Mouse (Mus musculus): ENCODE data around the gene Foxp1. TPM values are rescaled to one million over a fixed set of nuclear protein-coding genes. Genes with fewer than 3 reads are reported as not detected.

Gene Foxp1
- total RNA-seq, 2 experiments from 2014 or later = 21.9 to 35.8 TPM

DNA sequence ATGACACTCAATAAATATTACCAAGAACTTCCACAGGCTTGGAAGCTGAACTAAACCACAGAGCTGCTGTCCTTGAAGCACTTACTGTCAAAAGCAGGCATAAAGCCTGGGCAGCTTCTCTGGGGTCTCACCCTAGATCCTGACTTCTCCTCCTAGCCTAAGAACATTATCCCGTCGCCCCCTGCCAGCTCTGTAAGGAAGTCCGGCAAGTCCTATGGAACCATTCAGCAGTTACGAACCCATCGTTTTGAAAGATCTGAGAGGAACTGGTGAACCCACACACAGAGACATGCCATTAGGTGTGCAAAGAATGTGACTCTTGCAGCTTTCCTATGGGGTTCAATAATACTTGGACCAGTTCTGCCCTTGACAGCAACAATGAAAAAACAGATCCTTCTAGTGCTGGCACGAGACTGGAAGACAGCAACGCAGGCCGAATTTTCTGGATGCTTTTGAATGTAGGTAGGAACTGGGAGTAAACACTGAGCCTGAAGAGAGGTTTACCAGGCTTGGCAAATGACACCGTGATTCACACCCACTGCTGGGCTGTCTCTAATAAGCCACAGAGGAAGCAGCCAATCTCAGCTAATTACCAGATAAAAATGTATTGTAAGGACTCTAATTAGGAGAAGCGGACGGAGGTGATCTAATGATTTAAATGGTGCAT is 574.9 kb downstream of the Foxp1 start:
- DNase-seq = no peak

DNA sequence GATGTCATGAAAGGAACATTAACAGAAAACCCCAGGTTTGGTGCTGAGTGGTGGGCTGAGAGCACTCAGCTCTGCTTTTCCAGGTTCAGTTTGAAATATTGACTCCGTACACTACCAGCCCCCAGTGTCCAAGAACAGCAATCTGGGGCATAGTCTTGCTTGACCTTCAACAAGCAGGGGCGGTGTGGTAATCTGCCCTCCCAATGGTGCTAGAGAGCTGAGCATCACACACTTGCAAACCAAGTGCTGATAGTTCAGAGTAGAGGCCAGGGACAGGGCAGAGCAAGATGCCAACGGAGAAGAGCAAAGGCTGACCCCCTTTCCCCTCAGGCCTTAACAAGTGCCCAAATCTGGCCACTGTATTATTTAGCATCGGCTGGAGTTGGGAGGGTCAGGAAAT is 575.8 kb downstream of the Foxp1 start:
- DNase-seq = no peak

DNA sequence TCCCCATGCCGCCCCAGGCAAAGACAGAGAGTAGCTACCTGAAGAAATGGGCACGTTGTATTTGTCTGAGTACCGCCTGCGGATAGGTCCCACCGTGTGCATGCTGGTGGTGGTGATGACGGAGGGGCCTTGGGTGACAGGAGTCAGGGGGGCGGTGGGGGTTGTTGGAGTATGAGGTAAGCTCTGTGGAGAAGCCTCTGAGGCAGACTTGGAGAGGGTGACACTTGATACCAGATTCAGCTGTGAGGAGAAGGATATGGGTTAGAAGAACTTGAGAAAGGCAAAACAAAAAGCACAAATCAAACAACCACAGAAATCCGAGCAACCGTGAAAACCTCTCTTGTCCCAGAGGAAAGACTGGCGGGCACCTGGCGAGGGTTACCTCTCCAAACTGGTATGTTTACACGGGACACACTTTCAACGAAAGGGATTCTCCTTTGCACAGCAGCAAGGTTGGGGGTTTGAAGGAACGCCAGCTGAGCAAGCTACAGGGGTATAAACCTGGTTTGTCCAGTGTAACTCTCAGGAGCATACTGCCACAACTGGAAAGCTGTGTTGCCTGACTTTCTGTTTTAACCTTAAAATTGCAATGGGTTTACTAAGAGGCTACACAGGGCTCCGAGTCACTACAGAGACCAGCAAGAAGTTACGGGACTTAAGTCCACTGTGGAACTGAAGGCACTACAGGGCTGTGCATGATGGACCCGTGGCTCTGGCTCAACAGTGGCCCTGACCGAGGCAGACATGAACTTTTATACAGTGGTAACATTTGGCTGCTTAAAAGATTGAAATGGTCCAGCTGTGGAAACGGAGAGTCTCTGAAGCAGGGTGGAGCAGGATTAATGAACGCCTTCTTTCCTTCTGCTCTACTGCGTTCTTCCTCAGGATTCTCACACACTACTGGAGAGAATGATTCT is 576.8 kb downstream of the Foxp1 start:
- no peak for DNase-seq

DNA sequence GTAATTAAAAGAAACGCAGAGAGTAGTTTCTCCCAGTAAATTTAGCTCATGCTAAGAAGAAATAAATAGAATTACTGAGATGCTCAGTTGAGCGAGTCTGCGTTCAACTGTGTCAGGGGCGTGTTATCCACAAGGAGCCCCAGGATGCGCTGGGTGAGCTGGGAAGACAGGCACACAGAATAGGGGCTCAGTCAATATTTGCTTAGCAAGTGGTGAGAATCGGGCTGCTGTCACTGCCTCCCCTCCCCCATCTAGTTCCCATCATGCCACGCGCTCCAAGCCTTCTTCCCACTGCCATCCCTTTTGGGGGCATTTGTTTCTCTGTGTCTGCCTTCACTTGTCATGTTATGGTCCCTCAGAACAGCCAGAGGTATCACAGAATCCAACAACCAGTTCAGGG is 584.2 kb downstream of the Foxp1 start:
- no peak for DNase-seq

DNA sequence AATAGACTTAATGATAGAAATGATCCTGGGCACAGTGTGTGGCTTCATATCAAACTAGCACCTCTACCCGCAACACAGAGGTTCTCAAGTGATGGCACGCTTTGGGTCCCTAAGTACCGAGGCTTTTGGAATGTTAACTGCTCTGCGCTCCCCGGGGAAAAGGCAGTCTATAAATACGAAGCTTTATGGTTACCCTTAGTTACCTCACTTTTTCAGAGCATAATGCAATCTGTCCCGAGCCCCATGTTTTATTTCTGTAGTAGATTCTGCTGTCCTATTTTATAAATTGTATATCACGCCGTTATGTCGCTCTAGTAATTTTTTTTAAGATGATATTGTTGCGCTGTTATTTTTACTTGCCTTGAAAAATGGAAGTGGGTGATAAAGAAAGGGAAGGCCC is 585.0 kb downstream of the Foxp1 start:
- no peak for DNase-seq

DNA sequence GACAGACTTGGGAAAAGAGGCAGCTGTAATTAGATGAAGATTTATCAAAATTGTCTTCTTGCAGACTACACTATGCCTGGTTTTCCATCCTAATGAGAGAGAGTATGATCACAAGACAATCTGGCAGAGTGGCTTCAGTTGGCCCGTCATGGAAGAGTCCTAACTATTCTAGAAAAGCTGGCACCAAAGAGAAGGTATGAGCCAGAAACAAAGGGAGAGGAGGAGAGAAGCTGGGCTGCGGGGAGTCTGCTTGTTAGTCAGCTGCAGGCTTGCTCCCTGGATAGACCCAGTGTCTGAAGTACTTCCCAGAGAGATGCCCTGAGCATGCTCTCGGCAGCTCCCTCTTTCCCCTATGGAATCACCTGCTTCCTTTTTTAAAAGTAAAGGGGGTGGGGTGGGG is 586.1 kb downstream of the Foxp1 start:
- DNase-seq = no peak

DNA sequence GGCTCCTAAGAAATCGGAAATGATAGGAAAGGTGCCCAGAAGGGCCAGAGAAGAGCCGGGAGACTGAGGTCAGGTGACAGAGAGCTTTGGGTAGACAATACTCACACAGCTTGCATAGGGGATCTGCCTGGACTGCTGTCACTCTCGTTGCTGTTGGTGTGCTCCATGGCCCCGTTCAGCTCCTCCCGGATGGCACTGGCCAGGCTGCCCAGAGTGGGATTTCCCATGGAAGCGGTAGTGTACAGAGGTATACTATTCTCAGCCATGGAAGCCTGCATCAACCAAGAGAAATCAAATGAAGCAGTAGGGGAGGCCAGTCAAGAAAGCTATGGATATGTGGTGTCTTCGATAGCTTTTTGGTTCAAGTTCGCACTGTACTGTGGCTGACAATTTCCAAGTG is 587.4 kb downstream of the Foxp1 start:
- DNase-seq = no peak

DNA sequence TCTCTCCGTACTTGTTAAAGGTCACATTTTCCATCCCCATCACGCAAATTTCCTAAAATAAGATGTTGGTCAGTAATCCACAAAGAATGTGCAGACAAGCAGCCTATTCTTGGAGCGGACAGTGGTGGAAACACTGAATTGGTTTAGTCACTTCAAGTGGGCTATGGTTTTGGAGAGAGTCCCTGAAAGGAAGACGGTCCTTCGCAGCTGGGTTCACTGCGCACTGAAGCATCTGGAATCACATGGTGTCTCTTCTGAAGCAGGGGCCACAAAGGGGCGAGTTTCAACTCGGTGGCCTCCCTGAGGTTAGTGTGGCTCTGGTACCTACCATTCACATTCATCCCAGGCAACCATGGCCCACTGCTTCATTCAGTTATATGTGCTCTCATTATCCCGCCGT is 588.1 kb downstream of the Foxp1 start:
- no peak for DNase-seq

DNA sequence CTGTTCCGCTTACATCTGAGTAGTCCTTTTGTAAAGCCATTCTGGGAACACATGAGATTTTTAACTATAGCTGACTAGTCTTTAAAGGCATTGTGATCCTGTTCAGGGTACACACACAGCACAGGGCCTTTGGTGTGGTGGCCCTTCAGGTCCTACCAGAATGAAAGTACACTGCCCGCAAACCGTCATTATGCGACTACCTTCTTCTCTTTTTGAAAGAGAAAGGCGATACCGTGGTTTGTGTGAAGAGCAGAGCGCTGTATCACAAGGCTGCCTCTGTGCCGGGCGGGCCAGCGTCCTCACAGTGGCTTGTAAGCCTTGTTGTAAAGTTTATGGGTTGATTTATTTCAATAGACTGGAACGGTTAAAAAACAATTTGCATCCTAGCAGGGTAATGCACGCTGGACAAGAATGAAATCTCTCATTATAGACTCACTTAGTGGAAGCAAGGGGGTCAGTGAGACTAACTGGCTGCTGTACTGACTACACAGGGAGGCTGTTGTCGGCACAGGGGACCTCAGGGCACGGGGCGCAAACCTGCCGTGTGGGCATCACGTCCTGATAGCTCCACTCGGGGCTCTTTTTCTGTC is 589.3 kb downstream of the Foxp1 start:
- no peak for DNase-seq

DNA sequence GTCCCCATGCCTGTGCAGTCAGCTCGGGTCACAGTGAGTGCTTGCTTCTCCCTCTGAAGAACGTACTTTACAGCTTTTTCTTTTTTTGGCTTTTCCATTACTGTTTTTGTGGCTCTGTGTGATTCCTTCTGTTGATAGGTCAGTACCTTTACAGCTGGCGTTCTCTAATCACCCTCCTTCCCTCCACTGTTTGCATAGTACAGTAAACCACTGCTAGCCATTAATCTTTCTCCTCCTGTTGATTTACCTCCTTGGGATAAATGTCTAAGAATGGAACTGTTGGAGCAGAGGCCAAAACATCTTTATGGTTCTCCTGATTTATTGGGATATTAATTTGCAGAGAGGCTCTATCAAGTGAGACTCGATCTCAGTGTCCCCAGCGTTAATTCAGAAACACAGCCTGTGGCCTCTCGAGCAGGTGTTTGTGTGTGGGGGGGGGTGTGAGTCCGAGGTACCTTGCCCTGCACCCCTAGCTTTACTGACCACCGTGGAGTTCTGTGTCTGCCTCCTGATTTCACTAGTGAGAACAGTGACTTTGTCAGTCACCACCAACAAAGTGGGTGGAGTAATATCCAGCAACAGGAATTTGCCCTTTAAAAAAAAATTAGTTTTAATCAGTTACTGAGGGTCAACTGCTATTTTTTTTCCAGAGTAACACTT is 590.5 kb downstream of the Foxp1 start:
- DNase-seq = no peak

DNA sequence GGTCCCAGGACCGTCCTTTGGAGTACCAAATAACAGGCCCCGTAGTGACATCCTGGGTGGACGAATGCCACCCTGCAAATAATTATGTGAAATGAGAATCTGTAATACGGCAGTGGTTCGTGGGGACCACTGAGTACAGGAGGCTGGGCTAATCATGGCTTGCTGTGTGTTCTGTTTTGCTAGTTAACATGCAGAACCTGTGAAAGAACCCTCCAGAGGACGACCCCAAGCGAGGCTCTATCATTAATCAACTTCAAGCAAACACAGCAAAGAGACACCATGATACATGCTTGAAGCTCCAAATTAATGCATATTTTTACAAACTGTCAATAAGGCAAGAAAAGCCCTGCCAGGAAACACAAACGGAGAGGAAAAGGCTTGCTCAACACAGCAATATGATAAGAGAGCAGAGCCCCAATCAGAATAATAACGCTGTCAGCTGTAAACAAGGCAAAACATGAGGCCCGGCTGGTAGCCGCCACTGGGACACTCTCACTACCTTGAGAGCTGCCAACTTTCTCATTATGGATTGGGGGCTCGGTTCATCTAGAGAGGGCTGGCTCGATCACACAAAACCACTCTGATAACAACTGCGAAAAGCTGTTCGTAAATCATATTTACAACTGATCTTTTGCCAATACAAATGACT is 591.7 kb downstream of the Foxp1 start:
- DNase-seq = no peak

DNA sequence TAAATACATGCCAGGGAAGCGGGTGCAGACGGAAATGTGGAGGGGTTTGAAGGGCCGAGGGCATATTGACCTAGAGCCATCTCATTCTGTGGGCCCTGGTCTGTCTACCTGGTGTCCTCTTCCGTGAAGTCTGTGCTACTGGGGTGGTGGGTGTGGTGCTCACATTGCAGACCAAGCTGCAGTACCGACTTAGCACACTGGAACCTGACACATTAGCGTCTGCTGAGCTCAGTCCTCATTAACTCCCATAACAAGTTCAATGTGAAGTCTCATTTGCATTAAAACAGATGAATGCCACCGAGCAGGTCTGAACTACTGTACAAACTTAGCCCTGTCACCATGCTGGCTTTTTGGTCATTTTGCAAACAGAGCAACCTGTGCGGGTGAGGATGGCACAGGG is 594.2 kb downstream of the Foxp1 start:
- DNase-seq = no peak

DNA sequence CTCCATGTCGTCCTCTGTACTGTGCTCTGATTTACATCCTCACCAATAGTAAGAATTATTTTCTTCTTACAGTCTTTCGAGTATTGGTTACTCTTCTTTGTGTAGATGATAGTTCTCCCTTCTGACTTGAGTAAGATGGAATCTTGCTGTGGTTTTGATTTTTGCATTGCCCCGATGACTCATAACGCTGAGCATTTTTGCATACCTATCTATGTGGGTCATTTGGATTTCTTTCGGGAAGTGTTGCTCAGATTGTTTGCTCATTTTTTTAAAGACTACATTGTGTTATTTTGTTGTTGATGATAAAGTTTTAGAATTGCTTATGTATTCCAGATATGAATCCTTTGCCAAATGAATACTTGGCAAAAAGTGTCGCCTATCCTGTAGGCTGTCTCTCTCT is 621.3 kb downstream of the Foxp1 start:
- no peak for DNase-seq

DNA sequence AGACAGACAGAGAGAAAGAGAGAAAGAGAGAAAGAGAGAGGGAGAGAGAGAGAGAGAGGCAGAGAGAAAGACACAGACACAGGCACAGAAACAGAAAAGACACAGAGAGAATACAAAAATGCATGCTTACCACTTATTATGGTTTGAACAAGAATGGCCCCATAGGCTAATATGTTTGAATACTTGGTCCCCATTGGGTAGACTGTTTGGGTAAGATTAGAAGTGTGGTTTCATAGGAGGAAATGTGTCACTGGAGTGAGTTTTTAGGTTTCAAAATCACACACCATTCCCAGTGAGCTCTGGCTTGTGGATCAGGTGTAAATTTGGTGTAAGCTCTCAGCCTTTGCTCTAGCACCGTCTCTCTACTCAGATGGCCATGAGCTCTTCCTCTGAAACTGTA is 644.3 kb downstream of the Foxp1 start:
- no peak for DNase-seq

DNA sequence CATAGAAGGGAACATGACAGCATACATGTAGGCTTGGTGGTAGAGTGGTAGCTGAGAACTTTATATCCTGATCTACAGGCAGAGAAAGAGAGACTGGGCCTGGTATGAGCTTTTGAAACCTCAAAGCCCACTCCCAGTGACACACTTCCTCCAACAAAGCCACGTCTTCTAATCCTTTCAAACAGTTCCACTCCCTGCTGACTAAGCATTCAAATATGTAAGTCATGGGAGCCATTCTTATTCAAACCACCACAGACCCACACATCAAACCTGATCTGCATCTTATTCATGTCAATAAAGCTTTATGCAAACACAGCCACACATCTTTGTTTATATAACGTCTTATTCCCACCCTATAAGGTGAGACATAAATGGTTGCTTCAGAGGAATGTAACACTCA is 646.1 kb downstream of the Foxp1 start:
- DNase-seq = no peak

Small RNA genes lying within 50 kb of the gene (microRNA-seq; reads per million reads assigned to microRNA genes)
- gene Gm22328 (0 reads per million in 2 experiments), gene Gm49348 (0 reads per million in 2 experiments)

Other genes with a start within 250 kb of the Foxp1 start
- 10 to 100 TPM; 14.6 to 14.8 TPM for gene Eif4e3, start 144.1 kb upstream of the Foxp1 start, total RNA-seq (2021)
- gene Gm20696, start 144.1 kb upstream of the Foxp1 start, total RNA-seq (2021) = 1 to 10 TPM; 2.0 to 3.9 TPM
- gene Gpr27, start 170.0 kb upstream of the Foxp1 start, total RNA-seq (2021) = 1 to 10 TPM; 3.8 to 4.1 TPM
- gene Prok2, start 203.7 kb upstream of the Foxp1 start, total RNA-seq (2021) = under 1 TPM in 1 of 2 experiments, not detected in 1; 0.32 TPM

Data from gastrocnemius, postnatal 10 days (tissue).